8 mouse cellular contexts compared by ENCODE assay signal in genomic region chr17:45642701-45643100, GRCm38 (mm10). TPM values are rescaled to one million over a fixed set of nuclear protein-coding genes. Genes with fewer than 3 reads are reported as not detected.
DNase-seq lines count a peak whose midpoint lies in the region; ATAC-seq and TF ChIP-seq lines count a peak whose summit lies in the region.

No protein-coding gene starts in this region.

- H3K27me3 ChIP-seq in Patski: no peaks in the 10 kb centered on the region

- TF ChIP-seq CTCF in Patski (IDR thresholded peaks at IDR 0.05): peak; percentile 78

- no peak for DNase-seq in Patski (ENCODE audit: low read depth, low spot score)
- DNase-seq in cerebellum, postnatal 4 days (ENCODE audit: low spot score in 2 of 2): peak; percentile 57 to 87
- peak; percentile 82 for DNase-seq in gastrocnemius, postnatal 10 days
- peak; percentile 39 to 71 for DNase-seq in layer of hippocampus, adult 18-20 months (ENCODE audit: low spot score in 2 of 2)
- peak; percentile 83 for DNase-seq in lung, postnatal 14 days
- DNase-seq in right cerebral cortex, postnatal 4 days: peak; percentile 81

- in situ Hi-C loops in Patski (cut with MboI; ENCODE audit: low pct_unique_long_range_greater_than_20kb): loop anchor here (25.0 kb wide), 1 partner anchor 155 kb away; the partner anchor contains the start of gene Spats1

- POLR2A ChIA-PET in Patski (lab: Charles Lee): interaction anchor here (0.5 to 0.9 kb wide), 2 partner anchors 15 to 58 kb away, joined by 3 to 4 read pairs; no protein-coding TSS in a partner anchor

- peak; percentile 47 for ATAC-seq in CD4-positive, CD25-positive, alpha-beta regulatory T cell, adult 4 months
- ATAC-seq in Patski: no peak
- no peak for ATAC-seq in inflammation-experienced regulatory T-cells, adult 6 months

- CTCF ChIA-PET in Patski (lab: Charles Lee): interaction anchor here (0.8 to 3.9 kb wide), 14 partner anchors 8 to 66 kb away, joined by 3 to 41 read pairs (median 4); partner anchors contain the start of gene Capn11

RNA-seq across cellular contexts. Expression of gene Capn11, which starts 16.4 kb away (rescaled TPM):
- polyA plus RNA-seq in CD4-positive, CD25-positive, alpha-beta regulatory T cell, adult 4 months (2017; shearing (Covaris generic)): 1 to 10 TPM; 1.9 to 2.4 TPM
- polyA plus RNA-seq in Patski (2021): not detected
- total RNA-seq in gastrocnemius, postnatal 10 days (2021): under 1 TPM in 1 of 2 experiments, not detected in 1; 0.16 TPM
- total RNA-seq in layer of hippocampus, adult 18-20 months (2021): 1 to 10 TPM in 1 of 2 experiments, under 1 TPM in 1; 0.68 to 3.0 TPM
- polyA plus RNA-seq in inflammation-experienced regulatory T-cells, adult 6 months (2017; shearing (Covaris generic)): not detected

RNA-seq across cellular contexts. Expression of gene Mymx, which starts 40.8 kb away (rescaled TPM):
- not detected for polyA plus RNA-seq in CD4-positive, CD25-positive, alpha-beta regulatory T cell, adult 4 months (2017; shearing (Covaris generic))
- not detected for polyA plus RNA-seq in Patski (2021)
- total RNA-seq in gastrocnemius, postnatal 10 days (2021): 10 to 100 TPM; 16.1 to 18.7 TPM
- not detected for total RNA-seq in layer of hippocampus, adult 18-20 months (2021)
- not detected for polyA plus RNA-seq in inflammation-experienced regulatory T-cells, adult 6 months (2017; shearing (Covaris generic))

RNA-seq across cellular contexts. Expression of gene Slc29a1, which starts 43.3 kb away (rescaled TPM):
- 100 to 1,000 TPM in 1 of 2 experiments, 10 to 100 TPM in 1; 88.0 to 154 TPM for polyA plus RNA-seq in CD4-positive, CD25-positive, alpha-beta regulatory T cell, adult 4 months (2017; shearing (Covaris generic))
- 39.4 TPM for polyA plus RNA-seq in Patski (2021)
- total RNA-seq in gastrocnemius, postnatal 10 days (2021): 100 to 1,000 TPM in 1 of 2 experiments, 10 to 100 TPM in 1; 97.4 to 114 TPM
- total RNA-seq in layer of hippocampus, adult 18-20 months (2021): 10 to 100 TPM; 16.4 to 20.4 TPM
- 100 to 1,000 TPM in 2 of 3 experiments, 10 to 100 TPM in 1; 72.2 to 131 (median 109) TPM for polyA plus RNA-seq in inflammation-experienced regulatory T-cells, adult 6 months (2017; shearing (Covaris generic))

RNA-seq across cellular contexts. Expression of gene Mrpl14, which starts 43.4 kb away (rescaled TPM):
- 10 to 100 TPM; 91.5 to 92.9 TPM for polyA plus RNA-seq in CD4-positive, CD25-positive, alpha-beta regulatory T cell, adult 4 months (2017; shearing (Covaris generic))
- polyA plus RNA-seq in Patski (2021): 108 TPM
- total RNA-seq in gastrocnemius, postnatal 10 days (2021): 10 to 100 TPM; 82.3 to 83.5 TPM
- 10 to 100 TPM; 37.2 to 42.5 TPM for total RNA-seq in layer of hippocampus, adult 18-20 months (2021)
- 10 to 100 TPM; 74.5 to 88.1 (median 87.7) TPM for polyA plus RNA-seq in inflammation-experienced regulatory T-cells, adult 6 months (2017; shearing (Covaris generic))

RNA-seq across cellular contexts. Expression of gene Tmem63b, which starts 44.0 kb away (rescaled TPM):
- polyA plus RNA-seq in CD4-positive, CD25-positive, alpha-beta regulatory T cell, adult 4 months (2017; shearing (Covaris generic)): 1 to 10 TPM; 3.8 to 4.8 TPM
- polyA plus RNA-seq in Patski (2021): 109 TPM
- total RNA-seq in gastrocnemius, postnatal 10 days (2021): 10 to 100 TPM; 55.0 to 58.2 TPM
- 100 to 1,000 TPM; 154 to 155 TPM for total RNA-seq in layer of hippocampus, adult 18-20 months (2021)
- polyA plus RNA-seq in inflammation-experienced regulatory T-cells, adult 6 months (2017; shearing (Covaris generic)): 1 to 10 TPM; 2.0 to 2.7 (median 2.4) TPM
